Mouse (Mus musculus) lung, postnatal 0 days (tissue): ENCODE measurements around the gene Hoxb5.

Experiments
- CTCF ChIP-seq: IDR thresholded peaks from 2 replicates; pipeline ENCODE4 v1.5.1; 2016; ENCODE audit warnings: antibody characterized with exemption, mild to moderate bottlenecking
- EP300 ChIP-seq: IDR thresholded peaks from 2 replicates; pipeline ENCODE4 v1.6.1; 2016; ENCODE audit warnings: antibody characterized with exemption, mild to moderate bottlenecking, control low read depth

DNA sequence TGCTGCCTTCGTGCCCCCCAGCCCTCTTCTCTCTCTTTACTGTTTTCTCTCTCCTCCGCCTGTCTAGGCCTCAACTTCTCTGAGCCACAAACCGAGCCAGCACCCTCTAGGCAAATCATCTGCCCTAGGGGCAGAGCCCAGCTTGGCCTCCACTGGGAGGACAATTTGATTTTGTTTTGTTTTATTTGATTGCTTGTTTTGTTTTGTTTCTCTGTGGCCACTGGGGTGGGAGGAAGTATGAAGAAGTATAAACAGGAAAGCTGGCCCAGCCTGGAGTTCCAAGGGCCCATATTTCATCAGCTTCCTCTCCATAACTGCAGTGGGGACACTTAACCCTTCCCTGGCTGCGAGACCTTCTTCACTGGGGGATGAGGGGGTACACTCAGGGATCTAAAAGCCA, 6.2 kb downstream of the Hoxb5 start:
- peak; percentile 21; the same call in 1 of the 2 replicates for TF ChIP-seq CTCF
- peak; percentile 73; the same call in 1 of the 2 replicates for TF ChIP-seq EP300
